Mouse (Mus musculus): ENCODE results near the gene Akap13. TPM values are rescaled to one million over a fixed set of nuclear protein-coding genes. Genes with fewer than 3 reads are reported as not detected.

Akap13 gene
- polyA plus RNA-seq, 1 experiment from 2014 or later, result 48.5 TPM

- H3K36me3 ChIP-seq, result 0 out of 2 replicates have a peak, but pooled peaks cover 4% of the 10 kb centered on the region
- WGBS, result 92% methylated on average over 3 of the region's 3 CpGs
- H3K9ac ChIP-seq, result no peak overlapping the region
- no peak for ATAC-seq (ENCODE audit: insufficient number of reproducible peaks, insufficient read depth, low FRiP score, low TSS enrichment)
- H3K4me3 ChIP-seq, result no peak overlapping the region
- H3K4me2 ChIP-seq (replicated peaks), result no peak overlapping the region
- no peaks in the 10 kb centered on the region for H3K27me3 ChIP-seq
- H3K27ac ChIP-seq, result no peak overlapping the region
- H3K9me3 ChIP-seq, result no peaks in the 10 kb centered on the region
- peaks cover 7% of the 10 kb centered on the region for H3K4me1 ChIP-seq
Observed at GRCm38 (mm10) chr7:75570218-75570617, 114.9 kb downstream of the Akap13 start.

- Histone ChIP-seq H3K27ac (no peak overlapping the region), H3K4me2 (replicated peaks) (no peak overlapping the region), H3K4me1 (peaks cover 15% of the 10 kb centered on the region), H3K9me3 (no peaks in the 10 kb centered on the region), H3K4me3 (no peak overlapping the region), H3K36me3 (0 out of 2 replicates have a peak, but pooled peaks cover 4% of the 10 kb centered on the region), H3K9ac (no peak overlapping the region), H3K27me3 (no peaks in the 10 kb centered on the region)
- 73% methylated on average over 2 of the region's 2 CpGs for WGBS
- ATAC-seq (ENCODE audit: insufficient number of reproducible peaks, insufficient read depth, low FRiP score, low TSS enrichment), result no peak
Observed at GRCm38 (mm10) chr7:75571078-75571477, 115.7 kb downstream of the Akap13 start.

- Histone ChIP-seq H3K9me3 (no peaks in the 10 kb centered on the region), H3K4me1 (peaks cover 15% of the 10 kb centered on the region), H3K4me3 (no peak overlapping the region), H3K27ac (no peak overlapping the region), H3K9ac (no peak overlapping the region), H3K4me2 (replicated peaks) (no peak overlapping the region), H3K36me3 (peaks cover 4% of the 10 kb centered on the region; the same call in 1 of the 2 replicates), H3K27me3 (no peaks in the 10 kb centered on the region)
- ATAC-seq (ENCODE audit: insufficient number of reproducible peaks, insufficient read depth, low FRiP score, low TSS enrichment), result no peak
- 80% methylated on average over 4 of the region's 4 CpGs for WGBS
Observed at GRCm38 (mm10) chr7:75572127-75572526, 116.8 kb downstream of the Akap13 start.

GRCm38 (mm10) chr7:75575120-75575649, 119.9 kb downstream of the Akap13 start:
- H3K9me3 ChIP-seq, result no peaks in the 10 kb centered on the region
- no peak overlapping the region for H3K4me3 ChIP-seq
- H3K4me2 ChIP-seq (replicated peaks), result no peak overlapping the region
- no peaks in the 10 kb centered on the region for H3K27me3 ChIP-seq
- no peak overlapping the region for H3K9ac ChIP-seq
- WGBS, result 16% methylated on average over 9 of the region's 9 CpGs
- peak overlapping the region; percentile 54 for H3K27ac ChIP-seq
- H3K36me3 ChIP-seq, result peaks cover 10% of the 10 kb centered on the region; the same call in 1 of the 2 replicates
- peaks cover 15% of the 10 kb centered on the region for H3K4me1 ChIP-seq
- 0 out of 2 replicates have a peak, but pooled peaks have one; percentile 10 for ATAC-seq (ENCODE audit: insufficient number of reproducible peaks, insufficient read depth, low FRiP score, low TSS enrichment)

GRCm38 (mm10) chr7:75575800-75576585, 120.7 kb downstream of the Akap13 start:
- 88% methylated on average over 1 of the region's 1 CpGs for WGBS
- no peaks in the 10 kb centered on the region for H3K9me3 ChIP-seq
- peaks cover 12% of the 10 kb centered on the region for H3K36me3 ChIP-seq
- H3K27me3 ChIP-seq, result no peaks in the 10 kb centered on the region
- H3K9ac ChIP-seq, result no peak overlapping the region
- H3K27ac ChIP-seq, result peak overlapping the region; percentile 54; the same call in 1 of the 2 replicates
- no peak for ATAC-seq (ENCODE audit: insufficient number of reproducible peaks, insufficient read depth, low FRiP score, low TSS enrichment)
- peaks cover 15% of the 10 kb centered on the region for H3K4me1 ChIP-seq
- no peak overlapping the region for H3K4me3 ChIP-seq
- no peak overlapping the region for H3K4me2 ChIP-seq (replicated peaks)

- H3K4me3 ChIP-seq, result no peak overlapping the region
- 96% methylated on average over 2 of the region's 2 CpGs for WGBS
- no peaks in the 10 kb centered on the region for H3K27me3 ChIP-seq
- H3K27ac ChIP-seq, result no peak overlapping the region
- peaks cover 14% of the 10 kb centered on the region for H3K36me3 ChIP-seq
- ATAC-seq (ENCODE audit: insufficient number of reproducible peaks, insufficient read depth, low FRiP score, low TSS enrichment), result no peak
- peaks cover 15% of the 10 kb centered on the region for H3K4me1 ChIP-seq
- H3K9me3 ChIP-seq, result no peaks in the 10 kb centered on the region
- no peak overlapping the region for H3K9ac ChIP-seq
- H3K4me2 ChIP-seq (replicated peaks), result no peak overlapping the region
Observed at GRCm38 (mm10) chr7:75576851-75577250, 121.5 kb downstream of the Akap13 start.

GRCm38 (mm10) chr7:75577353-75577752, 122.0 kb downstream of the Akap13 start:
- ATAC-seq (ENCODE audit: insufficient number of reproducible peaks, insufficient read depth, low FRiP score, low TSS enrichment), result no peak
- H3K4me2 ChIP-seq (replicated peaks), result no peak overlapping the region
- WGBS, result 86% methylated on average over 6 of the region's 6 CpGs
- peaks cover 14% of the 10 kb centered on the region for H3K36me3 ChIP-seq
- H3K27me3 ChIP-seq, result no peaks in the 10 kb centered on the region
- H3K4me3 ChIP-seq, result no peak overlapping the region
- H3K9ac ChIP-seq, result no peak overlapping the region
- H3K4me1 ChIP-seq, result peaks cover 15% of the 10 kb centered on the region
- no peaks in the 10 kb centered on the region for H3K9me3 ChIP-seq
- no peak overlapping the region for H3K27ac ChIP-seq

- no peak overlapping the region for H3K4me2 ChIP-seq (replicated peaks)
- WGBS, result 83% methylated on average over 4 of the region's 4 CpGs
- no peak overlapping the region for H3K27ac ChIP-seq
- peaks cover 15% of the 10 kb centered on the region for H3K4me1 ChIP-seq
- H3K4me3 ChIP-seq, result no peak overlapping the region
- peaks cover 14% of the 10 kb centered on the region for H3K36me3 ChIP-seq
- no peak overlapping the region for H3K9ac ChIP-seq
- H3K27me3 ChIP-seq, result no peaks in the 10 kb centered on the region
- H3K9me3 ChIP-seq, result no peaks in the 10 kb centered on the region
- ATAC-seq (ENCODE audit: insufficient number of reproducible peaks, insufficient read depth, low FRiP score, low TSS enrichment), result no peak
Observed at GRCm38 (mm10) chr7:75578647-75579046, 123.3 kb downstream of the Akap13 start.

GRCm38 (mm10) chr7:75582091-75582490, 126.8 kb downstream of the Akap13 start:
- Histone ChIP-seq H3K4me2 (replicated peaks) (no peak overlapping the region), H3K27me3 (no peaks in the 10 kb centered on the region), H3K36me3 (peaks cover 15% of the 10 kb centered on the region), H3K4me1 (0 out of 2 replicates have a peak, but pooled peaks cover 4% of the 10 kb centered on the region), H3K9me3 (no peaks in the 10 kb centered on the region), H3K9ac (no peak overlapping the region), H3K27ac (no peak overlapping the region), H3K4me3 (no peak overlapping the region)
- no peak for ATAC-seq (ENCODE audit: insufficient number of reproducible peaks, insufficient read depth, low FRiP score, low TSS enrichment)
- 93% methylated on average over 4 of the region's 4 CpGs for WGBS

GRCm38 (mm10) chr7:75584100-75584499, 128.8 kb downstream of the Akap13 start:
- WGBS, result 87% methylated on average over 2 of the region's 2 CpGs
- no peaks in the 10 kb centered on the region for H3K9me3 ChIP-seq
- H3K4me3 ChIP-seq, result no peak overlapping the region
- H3K4me2 ChIP-seq (replicated peaks), result no peak overlapping the region
- H3K27me3 ChIP-seq, result no peaks in the 10 kb centered on the region
- H3K36me3 ChIP-seq, result peaks cover 18% of the 10 kb centered on the region
- H3K27ac ChIP-seq, result no peak overlapping the region
- H3K4me1 ChIP-seq, result 0 out of 2 replicates have a peak, but pooled peaks cover 4% of the 10 kb centered on the region
- ATAC-seq (ENCODE audit: insufficient number of reproducible peaks, insufficient read depth, low FRiP score, low TSS enrichment), result no peak
- H3K9ac ChIP-seq, result no peak overlapping the region

- WGBS, result 69% methylated on average over 6 of the region's 6 CpGs
- Histone ChIP-seq H3K27me3 (no peaks in the 10 kb centered on the region), H3K4me2 (replicated peaks) (no peak overlapping the region), H3K4me3 (no peak overlapping the region), H3K9me3 (no peaks in the 10 kb centered on the region), H3K36me3 (peaks cover 13% of the 10 kb centered on the region), H3K4me1 (0 out of 2 replicates have a peak, but pooled peaks cover 4% of the 10 kb centered on the region), H3K27ac (no peak overlapping the region), H3K9ac (no peak overlapping the region)
- ATAC-seq (ENCODE audit: insufficient number of reproducible peaks, insufficient read depth, low FRiP score, low TSS enrichment), result 0 out of 2 replicates have a peak, but pooled peaks have one; percentile 74
Observed at GRCm38 (mm10) chr7:75585409-75585808, 130.1 kb downstream of the Akap13 start.

GRCm38 (mm10) chr7:75586113-75586512, 130.8 kb downstream of the Akap13 start:
- Histone ChIP-seq H3K9ac (no peak overlapping the region), H3K4me3 (no peak overlapping the region), H3K4me1 (0 out of 2 replicates have a peak, but pooled peaks cover 4% of the 10 kb centered on the region), H3K4me2 (replicated peaks) (0 out of 2 replicates have a peak overlapping the region, but pooled peaks have one; percentile 4), H3K36me3 (peaks cover 12% of the 10 kb centered on the region), H3K27me3 (no peaks in the 10 kb centered on the region), H3K9me3 (no peaks in the 10 kb centered on the region), H3K27ac (peak overlapping the region; percentile 69)
- no peak for ATAC-seq (ENCODE audit: insufficient number of reproducible peaks, insufficient read depth, low FRiP score, low TSS enrichment)
- WGBS, result 60% methylated on average over 14 of the region's 14 CpGs

Data from embryonic facial prominence, embryonic 12.5 days (tissue).